Mouse (Mus musculus) left cerebral cortex, adult 18-20 months (tissue): ENCODE results near the gene Nox4. TPM values are rescaled to one million over a fixed set of nuclear protein-coding genes. Genes with fewer than 3 reads are reported as not detected.
"Not testable (repeated sequence)": the region's sequence is repeated elsewhere in the genome, so short reads cannot be mapped to it uniquely, and the experiment has no call there.

ENCODE experiments used
- DNase-seq, 2 experiments: peaks; one replicate each; pipeline ENCODE4 v3.0.0; 2021 to 2022; ENCODE audit warnings: low spot score in 2 of 2, mixed read lengths in 1 of 2
- total RNA-seq, 2 experiments: library from RNA; stranded (reverse); gene quantifications; 2 replicates each; pipeline ENCODE4 v1.2.3; 2021

The Nox4 gene
- total RNA-seq, 2 experiments from 2014 or later: 0.16 TPM; not detected in 1

- no peak for DNase-seq
Observed at GRCm38 (mm10) chr7:87370789-87371188, 124.9 kb downstream of the Nox4 start.

GRCm38 (mm10) chr7:87371316-87371715 is 125.4 kb downstream of the Nox4 start:
- DNase-seq: no peak

- DNase-seq: no peak
Observed at GRCm38 (mm10) chr7:87374322-87374721, 128.4 kb downstream of the Nox4 start.

GRCm38 (mm10) chr7:87374935-87375334 is 129.0 kb downstream of the Nox4 start:
- DNase-seq: no peak

GRCm38 (mm10) chr7:87397023-87397422 is 151.1 kb downstream of the Nox4 start:
- no peak for DNase-seq

- not testable (repeated sequence) for DNase-seq
Observed at GRCm38 (mm10) chr7:87411373-87411772, 165.5 kb downstream of the Nox4 start.

GRCm38 (mm10) chr7:87413271-87413670 is 167.4 kb downstream of the Nox4 start:
- no peak for DNase-seq

Other genes starting within 250 kb of the Nox4 start
- gene Vmn2r79, start 250.0 kb upstream of the Nox4 start, total RNA-seq: not detected
- not detected for gene Tyr, start 247.4 kb downstream of the Nox4 start, total RNA-seq